Mouse (Mus musculus): Measurements from ENCODE around the gene Tapt1.

- TF ChIP-seq GATA1 (IDR thresholded peaks at IDR 0.05; ENCODE audit: borderline replicate concordance, low read length) = no peak
- TF ChIP-seq FLI1 (IDR thresholded peaks at IDR 0.05; ENCODE audit: low read length) = no peak
These were observed 3.0 kb downstream of the Tapt1 start for GRCm38 (mm10) chr5:44223341-44223881.
